Mouse (Mus musculus) C2C12 (cell line): ENCODE measurements around the gene Gm17555. TPM values are rescaled to one million over a fixed set of nuclear protein-coding genes. Genes with fewer than 3 reads are reported as not detected.

ENCODE experiments used
- H3K27me3 ChIP-seq: one replicate; pipeline ENCODE4 v1.6.1; 2011; ENCODE audit not compliant: control insufficient read depth, insufficient read depth, insufficient read length
- H3K36me3 ChIP-seq: one replicate; pipeline ENCODE4 v1.6.1; 2011; ENCODE audit not compliant: control insufficient read depth, insufficient read depth
- H3K4me3 ChIP-seq: one replicate; pipeline ENCODE4 v1.5.1; 2011; ENCODE audit warnings: mild to moderate bottlenecking, control low read depth; ENCODE audit not compliant: poor library complexity, insufficient read depth, severe bottlenecking
- H3K79me2 ChIP-seq: one replicate; pipeline ENCODE4 v1.6.1; 2011; ENCODE audit not compliant: control insufficient read depth, insufficient read depth
- H3K79me3 ChIP-seq: one replicate; pipeline ENCODE4 v1.6.1; 2011; ENCODE audit warnings: low read depth, control low read depth
- H3ac ChIP-seq: one replicate; pipeline ENCODE3; 2011; ENCODE audit warnings: low read depth; ENCODE audit not compliant: control insufficient read depth, insufficient read length
- CEBPB ChIP-seq: IDR thresholded peaks from one replicate; pipeline ENCODE4 v1.6.1; 2011; ENCODE audit warnings: low read depth, mild to moderate bottlenecking, control low read depth, moderate library complexity
- CTCF ChIP-seq: IDR thresholded peaks from one replicate; pipeline ENCODE4 v1.5.1; 2011; ENCODE audit not compliant: control insufficient read depth, insufficient read depth, insufficient read length
- FOSL1 ChIP-seq: IDR thresholded peaks from one replicate; pipeline ENCODE4 v1.8.0; 2011; ENCODE audit warnings: mild to moderate bottlenecking, low read length; ENCODE audit not compliant: poor library complexity, insufficient read depth, severe bottlenecking
- MAX ChIP-seq: IDR thresholded peaks from one replicate; pipeline ENCODE4 v1.6.1; 2011; ENCODE audit warnings: mild to moderate bottlenecking, control low read depth
- MYOD1 ChIP-seq: IDR thresholded peaks from one replicate; pipeline ENCODE4 v1.6.1; 2011; ENCODE audit warnings: low read depth; ENCODE audit not compliant: control insufficient read depth, insufficient read length
- MYOG ChIP-seq: IDR thresholded peaks from one replicate; pipeline ENCODE4 v1.6.1; 2011; ENCODE audit not compliant: control insufficient read depth, insufficient read length; ENCODE audit errors: extremely low read depth
- USF1 ChIP-seq: IDR thresholded peaks from one replicate; pipeline ENCODE4 v1.6.1; 2011; ENCODE audit warnings: low read depth, mild to moderate bottlenecking, control low read depth, moderate library complexity
- polyA plus RNA-seq: library from polyadenylated mRNA; unstranded; fragments of >200 nt; fragmentation: generic; extraction: Trizol; gene quantifications from one replicate; pipeline ENCODE4 v1.2.1, GENCODE M21; 2012; ENCODE audit warnings: missing spikeins

The Gm17555 gene
- polyA plus RNA-seq, 1 experiment, result not detected

DNA sequence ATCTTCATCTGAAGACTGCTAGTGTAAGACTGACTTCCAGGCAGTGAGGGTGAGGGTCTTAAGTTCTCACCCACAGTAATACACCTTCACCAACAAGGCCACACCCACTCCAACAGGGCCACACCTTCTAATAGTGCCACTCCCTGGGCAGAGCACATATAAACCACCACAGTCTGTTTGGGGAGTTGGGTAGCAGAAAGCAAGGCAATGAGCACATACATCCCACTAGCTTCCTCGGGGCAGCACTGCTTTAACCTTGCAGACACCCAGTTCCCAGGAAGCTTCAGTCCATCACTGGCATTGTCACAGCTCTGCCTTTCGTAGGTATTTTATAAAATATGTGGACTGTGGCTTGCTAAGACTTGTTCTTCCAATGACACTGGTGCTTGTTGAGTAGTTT lies 22.8 kb upstream of the Gm17555 start:
- Histone ChIP-seq H3K79me2 (no peaks in the 10 kb centered on the region), H3K36me3 (no peaks in the 10 kb centered on the region), H3K27me3 (no peaks in the 10 kb centered on the region), H3K79me3 (no peaks in the 10 kb centered on the region), H3K4me3 (no peak overlapping the region), H3ac (no peak overlapping the region)
- no peak for TF ChIP-seq FOSL1
- no peak for TF ChIP-seq MAX
- no peak for TF ChIP-seq CEBPB
- no peak for TF ChIP-seq MYOG
- no peak for TF ChIP-seq CTCF
- TF ChIP-seq MYOD1, result no peak
- TF ChIP-seq USF1, result no peak

GRCm38 (mm10) chr2:126195631-126196356 lies 19.1 kb upstream of the Gm17555 start:
- H3K79me3 ChIP-seq, result no peaks in the 10 kb centered on the region

GRCm38 (mm10) chr2:126198971-126199370 lies 15.9 kb upstream of the Gm17555 start:
- Histone ChIP-seq H3K79me2 (no peaks in the 10 kb centered on the region), H3K79me3 (no peaks in the 10 kb centered on the region), H3K4me3 (no peak overlapping the region), H3K36me3 (no peaks in the 10 kb centered on the region), H3K27me3 (no peaks in the 10 kb centered on the region), H3ac (no peak overlapping the region)
- no peak for TF ChIP-seq MYOG
- TF ChIP-seq CTCF, result no peak
- TF ChIP-seq MAX, result no peak
- TF ChIP-seq USF1, result no peak

More at GRCm38 (mm10) chr2:126195631-126196356, 19.1 kb upstream of the Gm17555 start:
- no peaks in the 10 kb centered on the region for H3K36me3 ChIP-seq
- H3ac ChIP-seq, result no peak overlapping the region
- no peaks in the 10 kb centered on the region for H3K79me2 ChIP-seq
- H3K4me3 ChIP-seq, result no peak overlapping the region
- no peaks in the 10 kb centered on the region for H3K27me3 ChIP-seq
- TF ChIP-seq CEBPB (no peak), CTCF (no peak), MYOD1 (no peak), USF1 (no peak), MAX (no peak), MYOG (no peak), FOSL1 (no peak)

DNA sequence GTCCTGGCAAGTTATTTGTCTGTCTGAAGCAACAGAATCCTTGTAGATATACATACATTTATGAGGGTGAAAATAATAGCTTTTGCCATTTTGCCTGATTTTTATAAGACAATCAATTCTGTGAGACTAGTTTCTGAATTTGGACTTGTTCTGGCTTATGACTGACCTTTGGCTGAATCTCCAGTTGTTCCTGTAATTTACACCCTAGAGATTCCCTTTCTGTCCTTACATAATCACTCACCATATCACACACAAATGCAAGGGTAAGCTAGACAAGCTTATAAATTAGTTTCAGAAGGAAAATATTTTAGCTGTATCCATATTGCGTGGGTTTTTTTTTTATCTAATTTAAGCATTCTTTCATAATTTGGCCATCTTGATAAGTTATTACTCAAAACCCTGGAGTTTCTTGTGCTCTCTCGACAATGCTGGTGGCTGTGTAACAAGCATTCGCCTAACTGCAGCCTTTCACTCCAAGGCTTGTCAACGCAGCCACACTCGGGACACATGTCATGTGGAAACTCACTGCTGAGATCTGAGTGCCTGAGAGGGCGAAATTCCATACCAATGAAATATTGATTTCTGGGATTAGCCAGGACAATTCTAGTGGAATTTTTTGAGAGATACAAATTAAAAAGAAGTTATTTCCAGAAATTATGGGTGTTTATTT lies 3.8 kb upstream of the Gm17555 start:
- no peaks in the 10 kb centered on the region for H3K27me3 ChIP-seq
- no peak for TF ChIP-seq MAX
- TF ChIP-seq CEBPB, result no peak
- no peak for TF ChIP-seq USF1
- no peak for TF ChIP-seq MYOG
- no peak for TF ChIP-seq CTCF
- TF ChIP-seq MYOD1, result no peak
- no peak for TF ChIP-seq FOSL1
- no peaks in the 10 kb centered on the region for H3K79me3 ChIP-seq
- H3K4me3 ChIP-seq, result no peak overlapping the region
- H3K79me2 ChIP-seq, result no peaks in the 10 kb centered on the region
- H3ac ChIP-seq, result no peak overlapping the region
- no peaks in the 10 kb centered on the region for H3K36me3 ChIP-seq

GRCm38 (mm10) chr2:126227581-126227980 lies 12.7 kb downstream of the Gm17555 start:
- Histone ChIP-seq H3K4me3 (no peak overlapping the region), H3ac (no peak overlapping the region), H3K79me2 (no peaks in the 10 kb centered on the region), H3K36me3 (no peaks in the 10 kb centered on the region), H3K27me3 (no peaks in the 10 kb centered on the region), H3K79me3 (no peaks in the 10 kb centered on the region)
- TF ChIP-seq CEBPB (no peak), FOSL1 (no peak), CTCF (no peak), MAX (no peak), MYOG (no peak), MYOD1 (no peak), USF1 (no peak)

GRCm38 (mm10) chr2:126231731-126232130 lies 16.8 kb downstream of the Gm17555 start:
- H3K4me3 ChIP-seq, result no peak overlapping the region
- no peaks in the 10 kb centered on the region for H3K79me2 ChIP-seq
- no peaks in the 10 kb centered on the region for H3K79me3 ChIP-seq
- no peaks in the 10 kb centered on the region for H3K36me3 ChIP-seq
- TF ChIP-seq MYOD1 (no peak), MYOG (no peak), MAX (no peak), USF1 (no peak), CEBPB (no peak), CTCF (no peak), FOSL1 (no peak)
- no peak overlapping the region for H3ac ChIP-seq
- H3K27me3 ChIP-seq, result no peaks in the 10 kb centered on the region
